Mouse (Mus musculus): ENCODE results near the gene Gm27179.
"Not testable (repeated sequence)": the region's sequence is repeated elsewhere in the genome, so short reads cannot be mapped to it uniquely, and the experiment has no call there.

DNA sequence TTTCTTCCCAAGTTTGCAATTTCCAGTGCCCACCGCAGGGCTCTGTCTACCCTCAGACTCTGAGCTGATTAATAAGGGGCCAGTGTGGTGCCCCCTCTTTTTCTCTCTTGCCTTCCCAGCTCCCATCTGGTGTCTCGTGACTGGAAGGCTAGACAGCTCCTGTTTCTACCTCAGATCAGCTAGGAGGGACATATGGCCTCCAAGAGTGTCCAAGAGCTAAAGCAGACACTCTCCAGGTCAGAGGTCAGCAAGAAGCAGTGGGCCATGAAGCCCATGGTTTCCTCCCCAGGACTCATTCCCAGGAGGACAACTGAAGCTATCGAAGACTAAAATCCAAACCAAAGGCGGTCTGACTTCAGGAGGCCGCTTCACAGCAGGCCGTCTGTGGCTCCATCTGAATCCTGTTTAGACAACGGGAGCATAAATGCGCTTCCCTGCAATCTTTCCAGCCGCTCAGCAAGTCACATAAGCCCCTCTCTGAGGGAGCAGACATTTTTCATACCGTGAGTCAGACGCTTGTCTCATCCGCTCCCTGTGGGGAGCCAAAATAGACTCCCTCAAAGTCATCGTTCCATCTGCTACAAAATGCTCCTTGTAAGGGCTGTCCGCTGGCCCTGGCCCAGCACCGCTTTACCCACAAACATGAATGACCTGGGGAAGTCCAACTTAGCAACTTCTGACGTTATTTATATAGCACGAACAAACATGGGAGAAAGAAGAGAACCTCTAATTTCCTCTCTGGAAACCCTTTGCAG is 44.6 kb downstream of the Gm27179 start:
- TF ChIP-seq GATA1 (IDR thresholded peaks at IDR 0.05; ENCODE audit: borderline replicate concordance, low read length); FLI1 (IDR thresholded peaks at IDR 0.05; ENCODE audit: low read length): not testable (repeated sequence)

Data from megakaryocyte, embryonic 14.5 days (primary cell).